Mouse (Mus musculus): ENCODE data around the gene Pdgfra.

Pdgfra gene

GRCm38 (mm10) chr5:75214520-75214919 is 62.4 kb downstream of the Pdgfra start:
- DNase-seq, result no peak

GRCm38 (mm10) chr5:75214929-75215328 is 62.8 kb downstream of the Pdgfra start:
- no peak for DNase-seq

GRCm38 (mm10) chr5:75215678-75216256 is 63.7 kb downstream of the Pdgfra start:
- no peak for DNase-seq

GRCm38 (mm10) chr5:75221610-75222009 is 69.5 kb downstream of the Pdgfra start:
- DNase-seq, result no peak

- DNase-seq, result no peak
Measured at GRCm38 (mm10) chr5:75222491-75223265, 70.6 kb downstream of the Pdgfra start.

GRCm38 (mm10) chr5:75238363-75238762 is 86.3 kb downstream of the Pdgfra start:
- no peak for DNase-seq

- DNase-seq, result no peak
Measured at GRCm38 (mm10) chr5:75238928-75239777, 87.1 kb downstream of the Pdgfra start.

- DNase-seq, result no peak
Measured at GRCm38 (mm10) chr5:75247070-75247740, 95.1 kb downstream of the Pdgfra start.

Data from kidney, adult 11 months (tissue).